Mouse (Mus musculus) left cerebral cortex, adult 18-20 months (tissue): Measurements from ENCODE around the gene Nim1k. TPM values are rescaled to one million over a fixed set of nuclear protein-coding genes. Genes with fewer than 3 reads are reported as not detected.
"Not testable (repeated sequence)": the region's sequence is repeated elsewhere in the genome, so short reads cannot be mapped to it uniquely, and the experiment has no call there.

Experiments
- DNase-seq, 2 experiments: peaks; one replicate each; pipeline ENCODE4 v3.0.0; 2021 to 2022; ENCODE audit warnings: low spot score in 2 of 2, mixed read lengths in 1 of 2
- total RNA-seq, 2 experiments: library from RNA; stranded (reverse); gene quantifications; 2 replicates each; pipeline ENCODE4 v1.2.3; 2021

Gene Nim1k
- total RNA-seq, 2 experiments from 2014 or later = 13.8 to 14.0 TPM

DNA sequence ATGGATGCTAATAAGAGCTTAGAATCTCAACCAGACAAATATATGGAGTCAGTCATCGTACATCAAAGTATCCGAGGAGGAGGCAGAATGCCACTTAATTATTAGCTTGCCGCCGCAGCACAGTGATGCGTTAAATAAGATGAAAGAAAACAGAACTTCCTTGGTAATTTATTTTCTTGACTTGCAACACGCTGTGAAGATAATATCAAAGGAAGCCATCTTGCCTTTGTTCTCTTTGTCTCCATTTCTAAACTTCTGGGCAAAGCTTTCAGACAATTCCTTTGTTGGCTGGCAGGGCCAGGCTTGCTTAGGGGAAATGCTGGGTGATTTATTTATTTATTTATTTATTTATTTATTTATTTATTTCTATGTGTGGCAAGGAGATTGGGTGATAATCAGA is 24.2 kb downstream of the Nim1k start:
- DNase-seq = no peak

DNA sequence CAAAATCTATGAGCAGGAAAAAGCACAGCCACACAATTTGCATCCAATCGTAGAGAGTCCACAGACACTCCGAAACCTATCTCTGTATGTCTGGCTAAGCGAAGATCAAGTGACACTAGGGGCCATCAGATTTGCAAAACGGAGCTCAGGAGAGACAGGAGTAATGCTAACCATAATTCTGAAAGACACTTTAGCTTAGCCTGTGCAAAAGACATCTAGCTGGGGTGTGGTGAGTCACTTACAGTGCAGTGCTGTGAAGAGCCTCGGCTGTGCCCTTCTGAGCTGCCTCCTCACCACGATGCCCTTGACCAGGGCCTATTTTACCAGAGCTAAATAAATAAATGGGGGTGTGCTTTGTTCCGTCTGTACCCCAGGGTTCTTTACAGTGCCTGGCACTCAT is 26.3 kb downstream of the Nim1k start:
- DNase-seq = no peak

DNA sequence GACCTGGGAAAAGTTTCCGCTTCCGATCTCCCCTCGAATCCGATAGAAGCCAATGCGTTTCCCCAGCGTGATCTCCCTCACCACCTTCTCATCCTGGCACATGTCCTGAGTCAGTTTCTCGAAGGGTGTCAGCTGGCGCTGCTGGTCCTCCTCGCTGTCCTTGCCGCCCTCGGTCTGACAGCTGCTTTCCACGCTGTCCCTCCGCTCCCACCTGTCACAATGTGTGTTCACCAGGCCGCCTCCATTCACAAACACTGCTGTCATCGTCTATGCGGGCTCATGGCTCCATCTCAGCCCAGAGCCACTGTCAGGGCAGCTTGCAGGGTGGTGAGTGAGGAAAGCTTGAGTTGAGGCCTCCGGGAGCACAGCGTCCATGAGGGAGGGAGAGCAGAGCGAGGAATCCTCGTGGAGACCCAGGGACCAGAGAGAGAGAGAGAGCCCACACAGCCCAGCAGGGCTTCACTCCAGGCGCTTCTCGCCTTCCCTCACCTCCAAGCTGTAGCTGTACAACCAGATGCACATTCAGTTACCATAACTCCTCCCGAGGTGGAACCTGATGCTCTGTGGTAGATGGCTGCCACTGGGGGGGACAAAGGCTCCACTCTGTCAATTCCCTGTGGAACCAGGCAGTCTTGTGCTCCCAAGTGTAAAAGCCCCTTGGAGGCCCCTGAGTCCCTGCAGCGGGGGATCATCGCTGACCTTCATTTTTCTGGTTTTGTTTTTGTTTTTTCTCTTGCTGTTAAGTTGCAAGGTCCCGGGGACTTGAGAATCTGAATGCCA is 27.9 kb downstream of the Nim1k start:
- DNase-seq = peak; percentile 53 to 62

DNA sequence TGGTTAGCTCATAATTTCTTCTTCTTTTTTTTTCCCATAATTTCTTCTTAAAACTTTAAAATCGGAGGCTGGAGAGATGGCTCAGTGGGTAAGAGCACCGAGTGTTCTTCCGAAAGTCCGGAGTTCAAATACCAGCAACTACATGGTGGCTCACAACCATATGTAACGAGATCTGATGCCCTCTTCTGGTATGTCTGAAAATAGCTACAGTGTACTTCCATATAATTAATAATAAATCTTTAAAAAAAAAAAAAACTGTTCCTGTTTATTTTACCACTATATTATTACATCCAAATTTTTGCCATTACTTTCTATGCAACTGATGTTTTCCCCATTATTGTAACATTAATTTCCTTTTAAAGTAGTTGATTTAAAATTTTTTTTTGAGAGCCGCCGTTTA is 31.1 kb downstream of the Nim1k start:
- DNase-seq = no peak

DNA sequence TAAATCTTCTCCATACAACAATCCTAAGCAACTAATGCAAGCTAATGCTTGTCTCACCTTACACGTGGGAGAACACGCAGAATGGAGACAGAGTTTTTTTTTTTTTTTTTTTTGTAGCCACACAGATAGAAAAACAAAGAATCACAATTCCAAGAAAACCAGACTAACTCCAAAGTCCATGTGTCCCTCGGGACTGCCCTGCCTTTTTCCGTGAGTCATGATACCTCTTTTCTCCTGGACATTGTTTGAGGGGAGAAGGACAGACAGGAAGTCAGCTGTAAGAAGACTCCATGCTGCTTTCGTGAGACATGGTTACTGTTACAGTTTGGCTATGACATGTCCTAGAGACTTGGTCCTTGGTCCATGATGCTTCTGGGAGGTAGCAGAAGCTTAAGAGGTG is 32.3 kb downstream of the Nim1k start:
- no peak for DNase-seq

DNA sequence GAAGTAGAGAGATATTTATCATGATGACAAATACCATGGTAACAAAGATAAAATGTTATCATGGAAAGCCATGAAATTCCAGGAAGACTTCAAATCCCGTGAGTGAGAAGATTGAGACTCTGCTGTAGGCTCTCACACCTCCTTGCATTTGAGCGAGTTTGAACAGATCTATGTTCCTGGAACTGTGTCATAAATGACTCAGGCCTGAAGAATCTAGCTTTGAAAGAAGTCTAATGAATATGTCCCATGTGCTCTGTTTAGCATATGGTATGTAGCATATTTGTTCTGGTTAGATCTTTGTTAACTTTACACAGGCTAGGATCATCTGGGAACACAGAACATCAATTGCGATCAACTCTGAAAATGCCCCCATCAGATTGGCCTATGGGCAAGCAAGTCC is 33.2 kb downstream of the Nim1k start:
- no peak for DNase-seq

DNA sequence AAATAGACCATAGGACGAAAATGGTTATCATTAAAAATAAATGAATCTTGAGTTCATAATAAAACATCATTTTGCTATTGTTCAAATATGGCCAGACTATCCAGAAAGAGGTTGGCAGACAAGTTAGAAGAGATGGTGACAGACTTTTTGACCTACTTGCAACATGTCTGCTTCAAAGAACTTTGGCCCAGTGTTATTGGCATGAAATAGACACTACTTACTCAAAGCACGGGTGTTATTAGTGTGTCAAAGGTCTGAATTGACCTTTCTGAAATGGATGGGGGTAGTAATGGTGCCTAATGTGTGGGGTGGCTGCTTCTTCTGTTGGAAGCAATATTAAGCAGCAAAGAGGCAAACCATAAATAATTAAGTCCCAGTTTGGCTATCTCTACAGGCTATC is 39.6 kb downstream of the Nim1k start:
- DNase-seq = no peak

DNA sequence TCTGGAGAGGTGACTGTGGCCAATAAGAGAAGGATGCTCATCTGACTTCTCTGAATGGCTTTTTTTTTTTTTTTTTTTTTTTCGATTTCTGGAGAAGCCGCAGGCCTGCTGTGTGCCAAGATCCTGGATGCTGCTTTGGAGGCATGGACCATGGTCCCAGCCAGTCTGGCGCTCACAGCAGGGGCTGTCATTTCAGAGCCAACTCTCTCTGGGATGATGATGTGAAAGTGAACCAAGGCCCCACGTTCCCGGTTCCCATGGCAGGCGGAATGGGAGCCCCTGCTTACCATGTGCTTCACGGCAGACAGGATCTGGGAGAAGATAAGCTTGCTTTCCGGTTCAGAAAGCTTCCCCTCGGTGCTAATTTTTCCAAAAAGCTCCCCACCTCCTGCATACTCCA is 41.9 kb downstream of the Nim1k start:
- DNase-seq = no peak

DNA sequence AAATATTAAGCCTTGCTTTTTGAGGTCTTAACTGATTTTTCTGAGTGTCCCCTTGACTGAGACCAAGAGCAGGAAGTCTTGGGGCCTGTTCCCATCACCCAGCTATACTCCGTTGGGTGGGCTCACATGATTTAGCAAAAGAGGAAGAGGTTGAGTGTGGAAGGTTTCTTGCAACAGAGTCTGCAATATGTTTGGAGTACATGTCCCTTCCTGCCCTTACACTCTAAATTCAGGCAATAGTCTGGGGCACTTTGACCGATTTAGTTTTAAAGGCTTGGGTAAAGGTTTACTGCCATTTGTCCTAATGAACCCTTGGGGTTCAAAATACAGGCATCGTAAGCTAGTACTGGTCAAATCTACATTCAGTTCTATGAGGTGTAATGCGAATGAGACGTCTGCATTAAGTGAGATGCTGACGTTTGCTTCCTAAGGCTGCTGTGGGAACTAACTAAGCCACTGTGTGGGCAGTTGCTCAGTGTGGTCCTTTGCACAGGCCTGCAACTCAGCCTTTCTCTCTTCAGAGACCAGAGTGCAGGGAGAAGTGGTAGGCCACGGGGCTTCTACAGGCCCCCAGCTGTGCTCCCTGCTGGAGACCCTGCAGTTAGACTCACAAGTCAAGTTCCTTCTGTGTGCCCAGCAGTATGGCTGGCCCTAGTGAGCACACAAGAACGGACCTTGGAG is 42.4 kb downstream of the Nim1k start:
- DNase-seq = no peak

DNA sequence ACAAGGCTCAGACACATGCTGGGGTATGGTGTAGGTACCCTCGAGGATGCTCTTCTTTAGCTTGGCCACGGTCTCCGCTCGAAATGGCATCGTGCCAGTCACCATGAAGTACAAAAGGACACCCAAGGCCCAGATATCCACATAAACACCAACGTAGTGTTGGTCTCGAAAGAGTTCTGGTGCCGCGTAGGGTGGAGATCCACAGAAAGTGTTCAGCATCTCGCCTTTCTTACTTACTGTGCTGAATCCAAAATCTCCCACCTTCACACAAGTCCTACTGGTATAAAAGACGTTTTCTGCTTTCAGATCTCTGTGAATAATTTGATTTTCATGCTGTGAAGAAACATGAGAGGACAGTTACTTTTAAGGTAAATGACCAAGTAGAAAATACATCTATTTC is 43.2 kb downstream of the Nim1k start:
- DNase-seq = no peak

DNA sequence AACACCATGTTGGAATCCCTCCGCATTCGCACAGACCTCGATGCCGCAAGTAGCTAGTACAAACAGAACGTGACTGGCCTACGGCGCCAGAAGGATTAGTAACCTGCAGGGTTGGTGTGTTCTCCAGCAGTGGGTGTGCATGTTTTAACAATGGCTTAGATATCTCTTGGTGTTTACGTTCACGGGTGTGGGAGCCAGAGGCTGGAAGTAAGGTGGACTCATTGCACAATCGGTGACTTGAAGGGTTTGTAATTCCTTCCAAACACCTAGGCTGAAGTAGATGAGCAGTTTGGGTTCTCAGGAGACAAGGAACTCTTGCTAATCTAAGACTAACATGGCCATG is 45.4 kb downstream of the Nim1k start:
- DNase-seq = no peak

DNA sequence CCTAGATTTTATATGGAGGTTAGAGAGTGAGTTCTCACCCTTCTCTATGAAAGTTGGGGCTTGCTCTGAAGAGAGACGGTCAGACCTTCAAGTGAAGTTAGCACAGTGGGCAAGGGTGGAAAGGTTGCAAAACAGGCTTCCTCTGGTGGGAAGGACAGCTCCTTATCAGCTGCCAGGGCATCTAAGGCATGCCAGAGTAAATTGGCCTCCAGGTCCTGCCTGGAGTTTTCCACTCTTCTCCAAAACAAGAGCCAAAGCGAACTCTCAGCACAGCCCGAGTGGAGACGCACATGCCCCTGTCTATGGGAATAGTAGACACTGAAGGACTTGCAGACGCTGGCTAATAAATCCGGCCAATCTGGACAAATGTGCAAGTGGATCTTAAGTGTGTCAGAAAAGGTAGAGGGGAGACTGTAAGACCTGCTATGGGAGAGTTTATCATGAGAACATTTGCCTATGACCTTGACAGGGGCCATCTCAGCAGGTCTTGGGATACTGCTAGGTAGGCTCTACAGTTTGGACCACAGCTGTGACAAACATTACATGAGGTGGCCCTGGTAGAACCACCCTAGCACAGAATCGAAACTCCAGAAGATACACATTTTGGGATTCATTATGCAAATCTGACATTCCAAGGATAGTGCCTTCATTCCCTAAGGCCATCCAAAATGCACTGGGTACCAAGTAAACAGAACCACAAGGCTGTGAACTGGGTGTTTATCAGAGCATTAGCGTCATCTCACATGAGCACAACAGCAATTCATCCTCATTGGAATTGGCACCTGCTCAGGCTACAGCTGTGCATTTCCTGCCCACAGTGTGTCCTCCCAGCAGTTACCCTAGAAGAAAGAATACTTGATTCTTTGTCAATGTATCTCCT is 46.1 kb downstream of the Nim1k start:
- DNase-seq = no peak

DNA sequence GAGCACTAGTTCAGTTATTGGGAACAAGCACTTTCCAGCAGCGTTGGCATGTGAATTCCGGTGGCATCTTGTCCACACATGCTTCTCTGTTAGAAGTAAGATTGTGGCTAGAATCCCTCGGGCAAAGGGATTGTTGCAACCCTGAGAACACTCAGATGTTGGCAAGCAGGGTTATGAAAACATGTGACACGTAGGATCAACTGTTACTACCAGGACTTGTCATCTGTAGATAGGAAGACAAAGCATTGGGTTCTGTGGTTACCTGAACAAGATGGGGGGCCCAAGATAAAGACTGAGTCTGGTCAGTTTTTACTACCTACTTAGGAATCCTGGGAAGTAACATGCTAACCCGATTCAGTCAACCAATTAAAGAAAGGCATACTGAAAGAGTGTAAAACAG is 46.7 kb downstream of the Nim1k start:
- no peak for DNase-seq

DNA sequence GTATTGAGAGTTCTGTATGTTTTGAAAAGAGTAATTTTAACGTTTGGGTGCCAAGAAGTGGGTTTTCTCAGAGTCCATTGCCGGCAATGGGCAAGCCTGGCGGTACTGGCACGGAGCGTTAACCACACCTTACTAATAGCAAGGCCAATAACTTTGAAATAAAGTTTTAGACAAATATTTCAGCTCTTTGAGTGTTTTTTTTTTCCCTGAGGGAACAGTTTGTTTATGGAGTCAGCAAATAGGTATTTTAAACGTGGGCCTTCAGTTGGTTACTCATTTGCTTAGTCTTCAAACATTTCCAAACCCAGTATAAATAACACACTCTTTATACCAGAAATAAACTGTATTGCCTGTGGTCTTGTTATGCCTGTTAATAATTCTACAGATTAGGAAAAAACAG is 47.8 kb downstream of the Nim1k start:
- no peak for DNase-seq

DNA sequence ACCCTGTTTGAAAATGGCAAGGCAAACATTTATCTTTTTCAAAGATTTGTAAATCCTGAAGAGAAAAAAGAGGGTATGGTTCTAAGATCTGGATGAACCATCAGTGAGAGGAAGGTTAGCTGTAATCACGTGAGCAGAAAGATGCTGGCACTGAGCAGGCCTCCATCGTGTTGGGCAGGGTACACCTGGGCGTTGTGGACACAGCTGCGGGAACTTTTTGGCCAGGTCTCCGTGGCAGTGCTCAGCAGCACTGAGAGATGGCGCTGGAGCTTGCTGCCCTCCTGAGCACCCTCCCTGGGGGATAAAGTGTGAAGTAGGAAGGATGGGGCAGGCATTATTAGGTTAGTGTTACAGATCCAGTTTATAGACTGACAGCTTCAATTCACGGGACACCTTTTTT is 48.7 kb downstream of the Nim1k start:
- no peak for DNase-seq

DNA sequence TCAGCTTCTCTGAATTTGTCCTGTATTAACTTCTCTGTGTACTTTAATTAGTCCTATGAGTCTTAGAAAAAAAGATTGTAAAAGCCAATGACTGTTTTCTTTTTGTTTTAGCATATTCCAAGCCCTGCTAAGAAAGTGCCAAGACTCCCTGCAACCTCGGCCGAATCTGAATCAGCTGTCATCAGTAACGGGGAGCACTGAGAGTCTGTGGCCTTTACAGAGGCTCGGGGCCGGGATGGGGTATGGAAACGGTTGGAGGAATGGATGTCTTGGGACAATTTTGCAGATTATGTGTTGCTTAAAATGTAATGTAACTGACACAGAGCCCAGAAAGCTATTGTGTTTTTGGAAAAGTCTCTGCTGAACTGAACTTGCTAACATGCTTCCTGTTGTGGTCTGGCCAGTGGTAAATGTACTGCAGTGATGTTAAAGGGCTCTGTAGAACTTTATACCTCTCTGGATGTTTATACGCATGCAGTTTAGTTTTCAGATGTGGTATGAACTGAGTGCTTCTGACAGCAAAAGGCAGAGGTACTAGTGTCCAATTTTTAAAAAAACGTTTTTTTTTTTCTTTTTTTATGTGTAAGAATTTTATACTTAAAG is 49.3 kb downstream of the Nim1k start:
- not testable (repeated sequence) for DNase-seq

DNA sequence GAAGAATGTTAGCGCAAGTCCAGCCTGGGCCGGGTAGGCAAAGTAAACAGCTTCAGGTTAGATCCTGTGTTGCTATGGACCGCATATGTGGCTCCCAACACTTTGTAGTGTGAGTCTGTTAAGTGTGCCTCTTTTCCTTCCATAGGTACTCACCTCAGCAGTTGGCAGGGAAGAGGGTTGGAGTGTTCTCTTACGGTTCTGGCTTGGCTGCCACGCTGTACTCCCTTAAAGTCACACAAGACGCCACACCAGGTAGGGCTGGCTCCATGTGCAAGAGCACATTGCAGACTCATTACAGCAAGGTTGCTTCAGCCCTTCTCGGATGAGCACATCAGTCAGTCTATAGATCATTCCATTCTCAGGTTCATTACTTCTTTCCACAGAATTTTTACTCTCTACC is 51.4 kb downstream of the Nim1k start:
- DNase-seq = no peak

DNA sequence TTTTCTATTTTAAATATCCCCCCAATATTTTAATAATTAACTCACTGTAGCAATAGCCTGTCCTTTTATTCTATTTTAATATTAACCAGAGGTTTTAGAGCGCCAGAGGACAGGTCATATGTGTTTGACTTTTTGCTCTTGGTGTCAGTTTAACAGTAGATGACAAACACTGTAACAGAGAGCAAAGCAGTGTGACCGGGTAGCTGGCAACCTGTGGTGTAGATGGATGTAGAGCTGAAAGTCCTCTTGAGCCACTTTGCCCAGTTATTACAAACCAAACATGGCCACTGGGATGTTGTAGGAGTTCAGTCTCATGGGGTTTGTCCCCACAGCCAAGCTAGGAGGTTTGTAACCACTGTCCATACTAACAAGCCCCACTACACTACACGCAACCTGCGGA is 57.2 kb downstream of the Nim1k start:
- DNase-seq = no peak

DNA sequence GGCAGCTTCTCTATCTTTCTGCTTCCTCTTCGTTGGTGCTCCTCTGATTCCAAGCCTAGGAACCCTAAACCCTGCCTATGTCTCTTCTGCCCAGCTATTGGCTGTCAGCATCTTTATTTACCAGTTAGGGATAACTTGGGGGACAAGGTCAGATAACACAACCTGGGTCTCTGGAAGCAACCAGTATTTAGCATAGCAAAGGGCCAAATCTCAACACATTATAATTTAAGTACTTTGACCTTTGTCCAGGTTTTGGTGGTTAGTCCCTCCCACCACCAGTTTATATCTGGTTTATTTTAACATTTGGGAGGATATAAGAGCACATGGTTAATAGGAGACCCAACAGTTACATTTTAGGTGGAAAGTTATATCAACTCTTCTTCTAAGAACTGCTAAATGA is 59.2 kb downstream of the Nim1k start:
- DNase-seq = no peak

DNA sequence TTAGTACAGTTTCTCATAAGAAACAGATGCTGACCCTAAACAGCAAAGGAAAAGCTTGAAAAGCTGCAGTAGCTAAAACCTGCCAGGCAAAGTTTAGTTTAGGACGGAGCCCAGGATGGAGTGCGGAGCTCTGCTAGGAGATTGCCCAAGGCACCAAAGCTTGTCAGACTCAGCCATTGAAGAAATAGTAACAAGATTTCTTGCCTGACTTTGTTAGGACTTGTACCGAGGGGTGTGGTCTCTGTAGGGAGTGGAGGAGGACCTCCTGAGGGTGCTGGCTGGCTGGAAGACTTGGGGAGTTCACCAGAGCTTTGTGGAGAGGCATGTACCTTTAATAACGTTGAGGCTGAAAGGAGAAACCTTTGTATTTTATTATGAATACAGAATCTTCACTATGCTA is 60.0 kb downstream of the Nim1k start:
- no peak for DNase-seq

DNA sequence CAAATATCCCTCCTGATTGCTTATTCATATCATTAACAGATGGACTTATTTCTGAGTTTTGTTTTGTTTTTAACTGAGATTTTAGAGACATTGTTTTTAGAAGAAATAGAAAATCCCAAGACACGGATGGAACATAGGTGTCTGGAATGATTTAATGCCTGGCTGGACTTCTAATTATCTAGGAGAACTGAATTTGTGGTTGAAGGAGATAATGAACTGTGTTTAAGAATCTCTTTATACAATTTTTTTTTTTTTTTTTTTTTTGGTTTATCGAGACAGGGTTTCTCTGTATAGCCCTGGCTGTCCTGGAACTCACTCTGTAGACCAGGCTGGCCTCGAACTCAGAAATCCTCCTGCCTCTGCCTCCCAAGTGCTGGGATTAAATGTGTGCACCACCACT is 63.7 kb downstream of the Nim1k start:
- not testable (repeated sequence) for DNase-seq
